Mouse (Mus musculus) hindbrain, embryonic 16.5 days (tissue): ENCODE measurements around the gene Phf23. TPM values are rescaled to one million over a fixed set of nuclear protein-coding genes. Genes with fewer than 3 reads are reported as not detected.

Experiments
- ATAC-seq: fragments of 200-750 bp; cut with Nextera tagmentation; 2 replicates; pipeline ENCODE4 v1.8.0; 2017; ENCODE audit warnings: moderate TSS enrichment, moderate library complexity
- H3K27ac ChIP-seq: fragments of 300-500 bp; sonication (generic); 2 replicates; pipeline ENCODE4 v1.5.1; 2014; ENCODE audit warnings: low read depth, mild to moderate bottlenecking, control low read depth, low read length, moderate library complexity
- H3K27me3 ChIP-seq: fragments of 300-500 bp; sonication (generic); replicated peaks from 2 replicates; pipeline ENCODE4 v1.6.1; 2014; ENCODE audit warnings: low read length; ENCODE audit not compliant: control insufficient read depth, insufficient read depth
- H3K36me3 ChIP-seq: fragments of 300-500 bp; sonication (generic); 2 replicates; pipeline ENCODE4 v1.6.1; 2014; ENCODE audit warnings: mild to moderate bottlenecking, low read length, moderate library complexity, mixed read lengths; ENCODE audit not compliant: control insufficient read depth, insufficient read depth
- H3K4me1 ChIP-seq: fragments of 300-500 bp; sonication (generic); 2 replicates; pipeline ENCODE4 v1.6.1; 2014; ENCODE audit warnings: low read depth, low read length; ENCODE audit not compliant: control insufficient read depth, insufficient read depth
- H3K4me2 ChIP-seq: fragments of 300-500 bp; sonication (generic); 2 replicates; pipeline ENCODE4 v1.6.1; 2014; ENCODE audit warnings: mild to moderate bottlenecking, low read length, control low read depth, moderate library complexity
- H3K4me3 ChIP-seq: fragments of 300-500 bp; sonication (generic); 2 replicates; pipeline ENCODE4 v1.5.1; 2014; ENCODE audit warnings: mild to moderate bottlenecking, low read length, control low read depth, moderate library complexity
- H3K9ac ChIP-seq: fragments of 300-500 bp; sonication (generic); 2 replicates; pipeline ENCODE4 v1.6.1; 2014; ENCODE audit warnings: low read depth, mild to moderate bottlenecking, control low read depth, low read length, moderate library complexity
- H3K9me3 ChIP-seq: fragments of 300-500 bp; sonication (generic); 2 replicates; pipeline ENCODE4 v1.6.1; 2014; ENCODE audit warnings: mild to moderate bottlenecking, low read length, moderate library complexity; ENCODE audit not compliant: control insufficient read depth
- WGBS: fragments of 180-500 bp; shearing (Covaris S2); extraction: QIAGEN DNeasy Blood & Tissue Kit; methylation state at CpG from one replicate; pipeline ENCODE4 v1.1.7; 2014; 5-methylcytosine and 5-hydroxymethylcytosine counted together
- polyA plus RNA-seq: library from polyadenylated mRNA; unstranded; fragments of >200 nt; fragmentation: Nextera tagmentation; extraction: Ambion mirVana; gene quantifications from 2 replicates; pipeline ENCODE4 v1.2.1, GENCODE M21; 2015

The Phf23 gene
- polyA plus RNA-seq, 1 experiment from 2014 or later: 54.2 TPM

DNA sequence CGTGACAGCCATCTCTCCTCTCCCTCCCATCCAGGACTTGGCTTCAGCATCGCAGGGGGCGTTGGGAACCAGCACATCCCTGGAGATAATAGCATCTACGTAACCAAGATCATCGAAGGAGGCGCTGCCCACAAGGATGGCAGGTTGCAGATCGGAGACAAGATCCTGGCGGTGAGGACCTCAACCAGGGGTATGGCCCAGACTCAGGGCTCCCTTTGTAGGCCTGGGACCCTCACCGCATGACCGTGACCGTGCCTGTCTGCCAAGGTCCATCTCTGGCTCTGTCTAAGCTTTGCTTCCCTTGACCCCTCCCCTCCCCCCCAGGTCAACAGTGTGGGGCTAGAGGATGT lies 35.7 kb downstream of the Phf23 start:
- ATAC-seq: no peak
- H3K4me3 ChIP-seq: no peak overlapping the region
- WGBS: 87% methylated on average over 11 of the region's 11 CpGs
- H3K9ac ChIP-seq: no peak overlapping the region
- H3K27me3 ChIP-seq: no peaks in the 10 kb centered on the region
- peaks cover 19% of the 10 kb centered on the region for H3K36me3 ChIP-seq
- no peak overlapping the region for H3K27ac ChIP-seq
- no peaks in the 10 kb centered on the region for H3K9me3 ChIP-seq
- H3K4me2 ChIP-seq: no peak overlapping the region
- H3K4me1 ChIP-seq: peaks cover 42% of the 10 kb centered on the region

- no peak overlapping the region for H3K4me3 ChIP-seq
- no peak overlapping the region for H3K27ac ChIP-seq
- H3K4me1 ChIP-seq: no peaks in the 10 kb centered on the region
- H3K27me3 ChIP-seq: no peaks in the 10 kb centered on the region
- 83% methylated on average over 7 of the region's 7 CpGs for WGBS
- no peak overlapping the region for H3K9ac ChIP-seq
- H3K36me3 ChIP-seq: peaks cover 28% of the 10 kb centered on the region
- H3K4me2 ChIP-seq: no peak overlapping the region
- no peak for ATAC-seq
- H3K9me3 ChIP-seq: no peaks in the 10 kb centered on the region
These were observed 42.6 kb downstream of the Phf23 start for GRCm38 (mm10) chr11:70038174-70038573.

- no peaks in the 10 kb centered on the region for H3K9me3 ChIP-seq
- no peak for ATAC-seq
- H3K4me3 ChIP-seq: no peak overlapping the region
- 95% methylated on average over 10 of the region's 10 CpGs for WGBS
- no peaks in the 10 kb centered on the region for H3K27me3 ChIP-seq
- H3K9ac ChIP-seq: no peak overlapping the region
- no peak overlapping the region for H3K27ac ChIP-seq
- H3K4me2 ChIP-seq: no peak overlapping the region
- H3K36me3 ChIP-seq: peaks cover 31% of the 10 kb centered on the region
- H3K4me1 ChIP-seq: no peaks in the 10 kb centered on the region
These were observed 44.1 kb downstream of the Phf23 start for GRCm38 (mm10) chr11:70039631-70040030.

DNA sequence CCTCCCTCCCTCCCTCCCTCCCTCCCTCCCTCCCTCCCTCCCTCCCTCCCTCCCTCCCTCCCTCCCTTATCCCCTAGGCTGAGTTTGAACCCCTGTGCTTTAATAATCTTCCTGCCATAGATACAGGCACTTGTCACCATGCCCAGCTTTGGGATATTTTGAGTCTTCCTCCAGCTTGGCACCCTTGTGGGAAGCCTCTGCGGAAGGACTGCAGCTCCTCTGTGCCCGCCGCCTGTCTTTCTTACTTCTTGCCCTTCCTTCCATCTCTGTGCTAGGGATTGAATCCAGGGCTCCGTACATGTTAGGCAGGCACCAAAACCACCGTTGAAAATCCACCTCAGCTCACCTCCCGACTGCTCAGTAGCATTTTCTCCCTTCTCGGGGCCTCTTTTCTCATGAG lies 44.6 kb downstream of the Phf23 start:
- peaks cover 34% of the 10 kb centered on the region for H3K36me3 ChIP-seq
- ATAC-seq: no peak
- H3K4me2 ChIP-seq: no peak overlapping the region
- 93% methylated on average over 7 of the region's 7 CpGs for WGBS
- H3K27ac ChIP-seq: no peak overlapping the region
- no peaks in the 10 kb centered on the region for H3K27me3 ChIP-seq
- H3K9me3 ChIP-seq: no peaks in the 10 kb centered on the region
- H3K9ac ChIP-seq: no peak overlapping the region
- H3K4me1 ChIP-seq: no peaks in the 10 kb centered on the region
- H3K4me3 ChIP-seq: no peak overlapping the region

DNA sequence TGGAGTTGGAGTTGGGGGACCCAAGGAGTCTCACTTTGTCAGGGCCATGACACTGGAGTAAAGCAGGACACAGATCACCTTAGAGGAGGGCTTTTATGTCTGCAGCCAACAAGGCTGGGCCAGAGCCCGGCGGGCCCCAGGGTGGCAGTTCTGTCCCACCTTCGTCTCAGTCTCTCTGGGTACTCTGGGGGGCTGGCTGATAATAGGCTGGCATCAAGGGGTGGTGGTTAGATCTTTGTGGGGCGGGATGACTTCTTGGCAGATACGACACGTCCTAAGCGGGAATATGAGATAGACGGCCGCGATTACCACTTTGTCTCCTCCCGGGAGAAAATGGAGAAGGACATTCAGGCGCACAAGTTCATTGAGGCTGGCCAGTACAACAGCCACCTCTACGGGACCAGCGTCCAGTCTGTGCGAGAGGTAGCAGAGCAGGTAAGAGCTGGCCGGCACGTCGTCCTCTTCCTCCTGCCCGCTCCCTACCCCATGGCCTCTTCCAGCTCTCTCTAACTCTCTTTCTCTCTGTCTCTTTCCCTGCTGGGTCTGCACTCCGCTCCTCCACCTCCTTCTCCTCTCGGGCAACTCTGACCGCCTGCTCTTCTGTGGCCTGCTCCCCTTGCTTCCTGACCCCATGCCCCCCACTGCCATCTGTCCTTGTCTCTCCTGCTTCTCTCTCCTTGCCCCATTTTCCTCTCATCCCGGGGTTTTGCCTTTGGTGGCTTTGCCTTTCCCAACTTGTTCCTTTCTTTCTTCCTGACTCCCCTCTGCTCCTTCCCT lies 46.9 kb downstream of the Phf23 start:
- ATAC-seq: no peak
- H3K27ac ChIP-seq: no peak overlapping the region
- peaks cover 34% of the 10 kb centered on the region for H3K36me3 ChIP-seq
- no peaks in the 10 kb centered on the region for H3K4me1 ChIP-seq
- no peak overlapping the region for H3K4me2 ChIP-seq
- no peaks in the 10 kb centered on the region for H3K9me3 ChIP-seq
- H3K9ac ChIP-seq: no peak overlapping the region
- no peak overlapping the region for H3K4me3 ChIP-seq
- WGBS: 87% methylated on average over 23 of the region's 23 CpGs
- no peaks in the 10 kb centered on the region for H3K27me3 ChIP-seq

GRCm38 (mm10) chr11:70043665-70044064 lies 48.1 kb downstream of the Phf23 start:
- Histone ChIP-seq H3K27me3 (no peaks in the 10 kb centered on the region), H3K9me3 (no peaks in the 10 kb centered on the region), H3K27ac (no peak overlapping the region), H3K36me3 (peaks cover 34% of the 10 kb centered on the region), H3K9ac (no peak overlapping the region), H3K4me2 (no peak overlapping the region), H3K4me1 (no peaks in the 10 kb centered on the region), H3K4me3 (no peak overlapping the region)
- ATAC-seq: no peak
- WGBS: 77% methylated on average over 7 of the region's 7 CpGs

DNA sequence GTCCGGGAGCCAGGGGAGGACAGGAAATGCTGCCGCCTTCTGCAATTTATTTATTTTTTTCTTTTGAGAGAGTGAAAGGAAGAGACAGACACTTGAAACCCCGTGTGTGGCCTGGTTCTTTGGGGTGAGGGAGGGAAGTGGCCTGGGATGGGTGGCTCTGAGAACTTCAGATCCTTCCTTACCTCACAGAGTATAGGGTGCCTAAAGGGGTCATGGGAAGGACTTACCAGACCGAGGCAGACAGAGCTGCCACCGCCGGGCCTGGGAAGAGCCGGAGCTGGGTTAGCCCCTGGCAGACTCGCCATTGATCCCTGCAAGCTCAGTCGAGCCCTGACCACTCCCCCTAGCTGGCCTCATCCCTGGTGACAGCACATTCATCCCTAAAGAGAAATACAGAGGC lies 49.9 kb downstream of the Phf23 start:
- Histone ChIP-seq H3K9me3 (no peaks in the 10 kb centered on the region), H3K36me3 (peaks cover 22% of the 10 kb centered on the region), H3K27me3 (no peaks in the 10 kb centered on the region), H3K4me3 (no peak overlapping the region), H3K4me2 (no peak overlapping the region), H3K27ac (no peak overlapping the region; the same call in 1 of the 2 replicates), H3K9ac (no peak overlapping the region), H3K4me1 (no peaks in the 10 kb centered on the region)
- 25% methylated on average over 8 of the region's 9 CpGs for WGBS
- ATAC-seq: no peak

DNA sequence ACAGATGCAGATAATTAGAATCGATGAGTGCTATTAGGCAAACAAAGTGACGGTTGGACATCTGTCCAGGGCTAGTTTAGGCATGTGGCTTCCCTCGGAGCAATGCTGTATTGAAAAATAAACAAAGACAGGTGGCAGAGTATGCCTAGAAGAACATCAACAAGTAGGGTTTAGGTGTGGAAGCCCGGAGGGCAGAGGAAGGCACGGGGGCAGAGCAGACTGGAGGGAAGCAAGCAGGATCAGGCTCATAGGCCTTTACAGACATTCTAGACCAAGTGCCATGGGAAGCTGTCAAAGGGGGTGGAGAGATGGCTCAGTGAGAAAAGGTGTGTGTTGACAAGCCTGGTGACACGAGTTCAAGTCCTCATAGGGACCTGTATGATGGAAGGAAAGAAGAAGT lies 53.8 kb downstream of the Phf23 start:
- Histone ChIP-seq H3K4me3 (no peak overlapping the region), H3K4me1 (no peaks in the 10 kb centered on the region)

More for the DNA sequence above, 53.8 kb downstream of the Phf23 start:
- H3K27me3 ChIP-seq: no peaks in the 10 kb centered on the region
- ATAC-seq: no peak
- H3K9ac ChIP-seq: no peak overlapping the region
- H3K27ac ChIP-seq: no peak overlapping the region
- H3K4me2 ChIP-seq: no peak overlapping the region
- peaks cover 5% of the 10 kb centered on the region; the same call in 1 of the 2 replicates for H3K36me3 ChIP-seq
- no peaks in the 10 kb centered on the region for H3K9me3 ChIP-seq
- 71% methylated on average over 6 of the region's 6 CpGs for WGBS
